Mouse (Mus musculus) CH12.LX (cell line): ENCODE data around the gene Kndc1. TPM values are rescaled to one million over a fixed set of nuclear protein-coding genes. Genes with fewer than 3 reads are reported as not detected.

Experiments
- DNase-seq: peaks from one replicate; pipeline ENCODE4 v3.0.0-alpha.2; 2013; ENCODE audit errors: extremely low read depth
- H3K27ac ChIP-seq: 2 replicates; pipeline ENCODE4 v1.5.1; 2012; ENCODE audit warnings: low read depth, mild to moderate bottlenecking, control low read depth, moderate library complexity; ENCODE audit not compliant: insufficient read depth
- H3K27me3 ChIP-seq: replicated peaks from 2 replicates; pipeline ENCODE3; 2012; ENCODE audit warnings: inconsistent platforms
- H3K36me3 ChIP-seq, 2 experiments: replicated peaks in 1 of 2; 2 replicates each; pipeline versions ENCODE3 to v1.6.1; 2012; ENCODE audit warnings: inconsistent platforms in 1 of 2, low read length in 1 of 2, mild to moderate bottlenecking in 1 of 2, mixed read lengths in 1 of 2, moderate library complexity in 1 of 2; ENCODE audit not compliant: control insufficient read depth in 1 of 2, insufficient read depth in 1 of 2
- H3K4me1 ChIP-seq, 2 experiments: 2 replicates each; pipeline ENCODE4 v1.6.1; 2012; ENCODE audit warnings: inconsistent platforms in 1 of 2, moderate library complexity in 1 of 2; ENCODE audit not compliant: insufficient read depth in 2 of 2, control insufficient read depth in 1 of 2
- H3K4me2 ChIP-seq: 2 replicates; pipeline ENCODE4 v1.6.1; 2012; ENCODE audit warnings: low read depth, mild to moderate bottlenecking, control low read depth; ENCODE audit not compliant: poor library complexity, insufficient read depth, severe bottlenecking
- H3K4me3 ChIP-seq, 3 experiments: fragments of 150-350 bp in 1 of 3; sonication (generic) in 1 of 3; replicated peaks in 1 of 3; 2 replicates each; pipeline versions ENCODE3 to v1.5.1; 2011 to 2012; ENCODE audit warnings: low read depth in 2 of 3, low read length in 2 of 3, mild to moderate bottlenecking in 2 of 3, moderate library complexity in 2 of 3, control low read depth in 1 of 3, improper control_type of control experiment in 1 of 3, inconsistent platforms in 1 of 3, mixed read lengths in 1 of 3; ENCODE audit not compliant: poor library complexity in 1 of 3
- H3K79me2 ChIP-seq: replicated peaks from 2 replicates; pipeline ENCODE4 v1.6.1; 2012; ENCODE audit warnings: mild to moderate bottlenecking, moderate library complexity; ENCODE audit not compliant: control insufficient read depth, poor library complexity, insufficient read depth, severe bottlenecking; ENCODE audit errors: extremely low read depth
- H3K9ac ChIP-seq: 2 replicates; pipeline ENCODE4 v1.6.1; 2012; ENCODE audit warnings: low read depth, mild to moderate bottlenecking, control low read depth, moderate library complexity; ENCODE audit not compliant: insufficient read depth
- H3K9me3 ChIP-seq: replicated peaks from 2 replicates; pipeline ENCODE3; 2012; ENCODE audit warnings: low read length, inconsistent platforms, mixed read lengths
- BHLHE40 ChIP-seq: IDR thresholded peaks from 2 replicates; pipeline ENCODE4 v1.6.1; 2011; ENCODE audit warnings: mild to moderate bottlenecking, low read depth, low read length, improper control_type of control experiment
- CHD1 ChIP-seq: IDR thresholded peaks from 2 replicates; pipeline ENCODE4 v1.6.1; 2012; ENCODE audit warnings: low read depth, low read length, improper control_type of control experiment, inconsistent platforms
- CTCF ChIP-seq, 2 experiments: IDR thresholded peaks in 1 of 2; conservative IDR thresholded peaks in 1 of 2; 2 replicates each; pipeline ENCODE4 v1.5.1; 2011 to 2012; ENCODE audit warnings: low read depth in 2 of 2, low read length in 2 of 2, improper control_type of control experiment in 1 of 2, inconsistent platforms in 1 of 2, mild to moderate bottlenecking in 1 of 2, moderate library complexity in 1 of 2
- EP300 ChIP-seq: IDR thresholded peaks from 2 replicates; pipeline ENCODE4 v1.6.1; 2011; ENCODE audit warnings: low read length, improper control_type of control experiment
- IRF4 ChIP-seq: IDR thresholded peaks from 2 replicates; pipeline ENCODE4 v1.6.1; 2014; ENCODE audit warnings: low read depth, mild to moderate bottlenecking, inconsistent platforms, low read length, improper control_type of control experiment
- JUN ChIP-seq: IDR thresholded peaks from 2 replicates; pipeline ENCODE4 v1.6.1; 2011; ENCODE audit warnings: low read depth, mild to moderate bottlenecking, low read length, improper control_type of control experiment, moderate library complexity; ENCODE audit not compliant: insufficient read depth
- KAT2A ChIP-seq: IDR thresholded peaks from 2 replicates; pipeline ENCODE4 v1.6.1; 2012; ENCODE audit warnings: low read length, improper control_type of control experiment, inconsistent platforms; ENCODE audit not compliant: insufficient replicate concordance
- MAFK ChIP-seq: IDR thresholded peaks from 2 replicates; pipeline ENCODE4 v1.6.1; 2011; ENCODE audit warnings: low read length, improper control_type of control experiment; ENCODE audit not compliant: insufficient replicate concordance
- MAX ChIP-seq: IDR thresholded peaks from 2 replicates; pipeline ENCODE4 v1.6.1; 2011; ENCODE audit warnings: low read length, improper control_type of control experiment
- MAZ ChIP-seq: IDR thresholded peaks from 2 replicates; pipeline ENCODE4 v1.6.1; 2012; ENCODE audit warnings: low read depth, mild to moderate bottlenecking, inconsistent platforms, low read length, improper control_type of control experiment, moderate library complexity
- MYC ChIP-seq: IDR thresholded peaks from 2 replicates; pipeline ENCODE4 v1.6.1; 2011; ENCODE audit warnings: low read depth, mild to moderate bottlenecking, improper control_type of control experiment, low read length
- NRF1 ChIP-seq: IDR thresholded peaks from 2 replicates; pipeline ENCODE4 v1.6.1; 2014; ENCODE audit warnings: low read depth, mild to moderate bottlenecking, inconsistent platforms, low read length, improper control_type of control experiment, moderate library complexity
- PAX5 ChIP-seq: IDR thresholded peaks from 2 replicates; pipeline ENCODE4 v1.6.1; 2012; ENCODE audit warnings: low read length, inconsistent platforms, mixed read lengths
- POLR2A ChIP-seq: IDR thresholded peaks from 2 replicates; pipeline ENCODE4 v1.6.1; 2011; ENCODE audit warnings: low read depth, mild to moderate bottlenecking, improper control_type of control experiment, low read length
- RAD21 ChIP-seq: IDR thresholded peaks from 2 replicates; pipeline ENCODE4 v1.6.1; 2011; ENCODE audit warnings: low read depth, mild to moderate bottlenecking, low read length, improper control_type of control experiment, moderate library complexity
- RCOR1 ChIP-seq: conservative IDR thresholded peaks from 2 replicates; pipeline ENCODE4 v1.6.1; 2012; ENCODE audit warnings: low read depth, mild to moderate bottlenecking, inconsistent platforms, low read length, improper control_type of control experiment
- SMC3 ChIP-seq: IDR thresholded peaks from 2 replicates; pipeline ENCODE4 v1.6.1; 2011; ENCODE audit warnings: low read depth, low read length, improper control_type of control experiment
- TBP ChIP-seq: conservative IDR thresholded peaks from 2 replicates; pipeline ENCODE4 v1.6.1; 2011; ENCODE audit warnings: low read depth, low read length, improper control_type of control experiment
- UBTF ChIP-seq: IDR thresholded peaks from 2 replicates; pipeline ENCODE4 v1.6.1; 2012; ENCODE audit warnings: low read depth, mild to moderate bottlenecking, inconsistent platforms, low read length, improper control_type of control experiment, moderate library complexity
- USF2 ChIP-seq: conservative IDR thresholded peaks from 2 replicates; pipeline ENCODE4 v1.6.1; 2011; ENCODE audit warnings: low read depth, low read length, improper control_type of control experiment
- ZC3H11A ChIP-seq: IDR thresholded peaks from 2 replicates; pipeline ENCODE4 v1.6.1; 2012; ENCODE audit warnings: low read depth, mild to moderate bottlenecking, inconsistent platforms, low read length, improper control_type of control experiment
- ZMIZ1 ChIP-seq: IDR thresholded peaks from 2 replicates; pipeline ENCODE4 v1.6.1; 2012; ENCODE audit warnings: low read depth, mild to moderate bottlenecking, inconsistent platforms, low read length, improper control_type of control experiment
- dilution Hi-C: fragments of 300-500 bp; cut with MboI; formaldehyde crosslinking; loops from 2 replicates; pipeline ENCODE4 v1.14.3; 2020; ENCODE audit warnings: low sequenced_read_pairs; ENCODE audit not compliant: extremely low pct_unique_long_range_greater_than_20kb, extremely low pct_ligation_motif_present
- in situ Hi-C: fragments of 300-500 bp; cut with MboI; formaldehyde crosslinking; loops from 3 replicates; pipeline ENCODE4 v1.14.3; 2019; ENCODE audit warnings: low sequenced_read_pairs, low pct_ligation_motif_present, low pct_unique_long_range_greater_than_20kb, mixed read lengths
- polyA plus RNA-seq: library from polyadenylated mRNA; unstranded; fragments of >175 nt; gene quantifications from 2 replicates; pipeline ENCODE4 v1.2.1, GENCODE M21; 2012; ENCODE audit warnings: low read depth; ENCODE audit not compliant: insufficient read length
- total RNA-seq, 2 experiments: library from RNA; depleted of rRNA; stranded (reverse); fragments of 300-350 nt in 1 of 2; fragments of >200 nt in 1 of 2; gene quantifications; 2 replicates each; pipeline ENCODE4 v1.2.3; 2012 to 2014

Kndc1 gene
- 2.7 and 4.0 TPM in 2 replicates for total RNA-seq (2012; rRNA removed)
- total RNA-seq (2014; rRNA removed): 2.0 and 2.3 TPM in 2 replicates
- polyA plus RNA-seq: 4.6 and 5.0 TPM in 2 replicates

GRCm38 (mm10) chr7:139894655-139895557 lies at the start of gene Kndc1:
Kndc1 (plus strand) TSS chr7:139894696.
- peaks cover 61% of the 10 kb centered on the region for H3K27me3 ChIP-seq
- no peaks in the 10 kb centered on the region for H3K79me2 ChIP-seq
- peak within 1 kb of the TSS in 1 of 3 experiments; percentile 27 for H3K4me3 ChIP-seq
- H3K4me2 ChIP-seq: peak within 1 kb of the TSS; percentile 81
- no peaks in the 10 kb centered on the region for H3K9me3 ChIP-seq
- dilution Hi-C loops: no loop called here
- TF ChIP-seq IRF4 (no peak), ZMIZ1 (no peak), PAX5 (no peak), EP300 (no peak), TBP (no peak), RCOR1 (no peak), POLR2A (no peak), CHD1 (no peak), UBTF (no peak), KAT2A (no peak), MAFK (no peak)
- in situ Hi-C loops: loop anchor here (25.0 kb wide), 1 partner anchor 408 kb away; no protein-coding TSS in a partner anchor
- no peak within 1 kb of the TSS for H3K9ac ChIP-seq
- H3K36me3 ChIP-seq: no peaks in the 10 kb centered on the region
- H3K4me1 ChIP-seq: peaks cover 0 to 7% of the 10 kb centered on the region in 2 experiments; a peak in 1 of 4 replicates
- DNase-seq: no peak
- H3K27ac ChIP-seq: no peak within 1 kb of the TSS

- in situ Hi-C loops (loop anchor here (10.0 kb wide), 1 partner anchor 50 kb away; no protein-coding TSS in a partner anchor), dilution Hi-C loops (no loop called here)
- no peak overlapping the region for H3K27ac ChIP-seq
- H3K9ac ChIP-seq: no peak overlapping the region
- TF ChIP-seq JUN (no peak), ZC3H11A (no peak), NRF1 (no peak), TBP (no peak), SMC3 (peak; percentile 32; the same call in 1 of the 2 replicates), RAD21 (peak; percentile 40), MYC (no peak), UBTF (no peak), CTCF (conservative IDR thresholded peaks at IDR 0.05 in 1 of 2, IDR thresholded peaks at IDR 0.05 in 1 of 2; ENCODE audit: low read depth in 2 of 2, low read length in 2 of 2) (peak in 1 of 2 experiments; percentile 53; a peak in 2 of 4 replicates), USF2 (no peak), MAX (no peak), BHLHE40 (no peak), MAZ (no peak)
- no peaks in the 10 kb centered on the region for H3K79me2 ChIP-seq
- H3K27me3 ChIP-seq: no peaks in the 10 kb centered on the region
- DNase-seq: no peak
- no peaks in the 10 kb centered on the region for H3K36me3 ChIP-seq
- H3K9me3 ChIP-seq: peaks cover 6% of the 10 kb centered on the region
- H3K4me2 ChIP-seq: no peak overlapping the region
- no peak overlapping the region for H3K4me3 ChIP-seq
- H3K4me1 ChIP-seq: peaks cover 0 to 4% of the 10 kb centered on the region in 2 experiments; a peak in 3 of 4 replicates
Observed at GRCm38 (mm10) chr7:139845101-139845500, 49.4 kb upstream of the Kndc1 start.
